Mouse (Mus musculus): ENCODE results near the gene Cnn2. TPM values are rescaled to one million over a fixed set of nuclear protein-coding genes. Genes with fewer than 3 reads are reported as not detected.

Gene Cnn2
- total RNA-seq (2018; cell fraction: chromatin; rRNA removed): 10 to 100 TPM in 1 of 26 experiments, 1 to 10 TPM in 15, under 1 TPM in 10; 0.44 to 23.6 (median 1.4) TPM
- total RNA-seq (2018; cell fraction: cytosol; rRNA removed): 1 to 10 TPM; 2.0 to 8.6 (median 4.4) TPM
- total RNA-seq (2018; cell fraction: nucleus; rRNA removed): 1 to 10 TPM in 24 of 26 experiments, under 1 TPM in 2; 0.29 to 5.9 (median 2.2) TPM
- 4.0 to 9.8 TPM (median 4.7 TPM) in 3 replicates for polyA plus RNA-seq (2018)

DNA sequence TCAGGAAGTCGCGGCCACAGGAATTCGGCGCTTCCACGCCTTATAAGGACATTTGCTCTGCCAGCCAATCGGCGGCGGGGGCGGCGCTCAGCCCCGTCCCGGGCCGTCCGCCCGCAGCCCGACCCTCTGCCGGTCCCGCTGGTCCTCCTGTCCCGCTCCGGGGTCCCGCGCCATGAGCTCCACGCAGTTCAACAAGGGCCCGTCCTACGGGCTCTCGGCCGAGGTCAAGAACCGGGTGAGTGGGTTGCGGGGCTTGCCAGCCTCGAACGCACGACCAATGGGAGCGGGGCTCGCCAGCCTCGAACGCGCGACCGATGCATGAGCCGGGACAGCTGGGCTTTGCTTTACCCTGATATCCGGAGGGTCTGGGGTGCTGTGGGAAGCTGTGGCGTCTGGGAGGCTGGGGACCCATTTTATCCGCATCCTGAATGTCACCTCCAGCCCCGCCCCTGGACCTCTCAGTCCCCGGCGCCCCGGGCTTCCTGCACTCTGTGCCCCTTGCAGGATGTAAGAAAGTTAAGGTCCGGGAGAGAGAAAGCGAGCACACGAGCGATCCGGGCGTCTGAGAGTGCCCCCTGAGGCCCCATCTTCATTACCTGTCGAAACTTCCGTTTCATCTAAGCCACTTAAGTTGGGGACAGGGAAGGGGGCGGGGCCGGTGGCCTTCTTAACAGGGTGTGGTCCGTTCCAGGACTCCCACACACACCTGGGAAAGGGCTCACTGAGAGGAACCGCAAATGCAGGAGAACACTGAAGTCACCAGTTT lies at the start of gene Cnn2:
Cnn2 (plus strand) TSS at position 79 of the 766 bp plus-strand sequence.
- 4% methylated on average over 59 of the region's 59 CpGs for WGBS (ENCODE audit: missing documents)
- Histone ChIP-seq H3K27ac (no peak within 1 kb of the TSS), H3K79me2 (ENCODE audit: inconsistent target) (peaks cover 1% of the 10 kb centered on the region), H3K4me3 (ENCODE audit: inconsistent target) (peak within 1 kb of the TSS; percentile 21; the same call in 1 of the 2 replicates), H3K36me3 (ENCODE audit: inconsistent target) (no peaks in the 10 kb centered on the region)

DNA sequence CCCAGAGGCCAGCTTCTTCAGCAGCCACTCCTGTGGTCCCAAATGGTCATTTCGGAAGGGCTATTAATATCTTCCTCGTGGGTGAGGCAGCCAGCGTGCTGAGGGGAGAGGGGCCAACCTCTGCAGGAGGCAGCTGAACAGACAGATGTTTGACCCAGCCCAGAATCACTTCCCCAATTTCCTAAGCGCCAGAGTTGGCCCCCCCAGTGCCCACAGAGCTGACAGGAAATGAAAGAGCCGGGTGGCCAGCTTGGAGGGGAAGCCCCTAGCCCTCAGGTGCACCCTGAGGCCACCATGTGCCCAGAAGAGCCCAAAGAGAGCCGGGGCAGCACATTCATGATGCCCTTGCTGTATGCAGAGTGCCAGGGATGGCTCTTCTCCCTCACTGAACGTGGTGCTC lies 47.6 kb upstream of the Cnn2 start:
- H3K4me3 ChIP-seq (ENCODE audit: inconsistent target): no peak overlapping the region
- peak overlapping the region; percentile 71 for H3K27ac ChIP-seq
- H3K79me2 ChIP-seq (ENCODE audit: inconsistent target): peaks cover 99% of the 10 kb centered on the region
- under 1% methylated on average over 7 of the region's 7 CpGs for WGBS (ENCODE audit: missing documents)
- H3K36me3 ChIP-seq (ENCODE audit: inconsistent target): no peaks in the 10 kb centered on the region

DNA sequence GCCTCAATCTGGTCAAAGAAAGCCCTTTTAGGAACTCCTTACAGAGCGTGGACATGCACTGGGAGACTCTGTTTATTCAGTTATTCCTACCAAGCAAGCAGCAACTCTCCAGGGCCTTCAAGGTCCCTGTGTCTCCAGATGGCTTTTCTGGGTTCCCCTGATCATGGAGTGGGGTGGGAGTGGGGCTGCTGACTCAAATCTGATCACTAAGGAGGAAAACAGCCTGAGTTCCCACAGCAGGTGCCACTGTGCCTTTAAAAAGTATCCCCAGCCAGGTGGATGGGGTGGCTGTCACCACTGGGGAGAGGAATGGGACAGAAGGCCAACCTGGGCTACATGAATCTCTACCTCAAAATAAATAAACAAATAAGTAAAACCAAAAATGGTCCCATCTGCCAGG lies 45.4 kb upstream of the Cnn2 start:
- H3K27ac ChIP-seq: no peak overlapping the region
- WGBS (ENCODE audit: missing documents): 91% methylated on average over 1 of the region's 1 CpGs
- no peaks in the 10 kb centered on the region; the same call in 1 of the 2 replicates for H3K36me3 ChIP-seq (ENCODE audit: inconsistent target)
- H3K79me2 ChIP-seq (ENCODE audit: inconsistent target): peaks cover 100% of the 10 kb centered on the region
- no peak overlapping the region for H3K4me3 ChIP-seq (ENCODE audit: inconsistent target)

DNA sequence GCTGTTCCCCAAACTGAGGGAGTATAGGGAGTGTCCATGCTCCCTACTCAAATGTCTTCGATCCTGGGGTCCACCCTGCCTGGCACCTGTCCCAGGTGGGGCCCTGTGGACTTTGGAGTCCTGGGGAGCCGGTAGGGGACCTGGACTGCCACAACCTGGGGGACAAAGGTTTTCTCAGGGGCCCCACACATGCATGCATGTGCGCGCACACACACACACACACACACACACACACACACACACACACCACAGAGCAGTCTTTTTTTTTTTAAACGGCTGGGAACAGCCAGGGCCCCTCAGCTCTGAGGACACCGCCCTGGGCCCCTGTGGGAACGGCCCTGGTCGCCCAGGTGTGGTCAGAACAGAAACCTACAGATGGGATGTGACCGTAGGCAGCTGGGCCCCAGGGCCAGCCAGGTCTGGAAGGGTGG lies 44.9 kb upstream of the Cnn2 start:
- H3K79me2 ChIP-seq (ENCODE audit: inconsistent target): peaks cover 95% of the 10 kb centered on the region; the same call in 1 of the 2 replicates
- H3K27ac ChIP-seq: no peak overlapping the region
- 76% methylated on average over 9 of the region's 9 CpGs for WGBS (ENCODE audit: missing documents)
- no peak overlapping the region for H3K4me3 ChIP-seq (ENCODE audit: inconsistent target)
- peaks cover 3% of the 10 kb centered on the region; the same call in 1 of the 2 replicates for H3K36me3 ChIP-seq (ENCODE audit: inconsistent target)

DNA sequence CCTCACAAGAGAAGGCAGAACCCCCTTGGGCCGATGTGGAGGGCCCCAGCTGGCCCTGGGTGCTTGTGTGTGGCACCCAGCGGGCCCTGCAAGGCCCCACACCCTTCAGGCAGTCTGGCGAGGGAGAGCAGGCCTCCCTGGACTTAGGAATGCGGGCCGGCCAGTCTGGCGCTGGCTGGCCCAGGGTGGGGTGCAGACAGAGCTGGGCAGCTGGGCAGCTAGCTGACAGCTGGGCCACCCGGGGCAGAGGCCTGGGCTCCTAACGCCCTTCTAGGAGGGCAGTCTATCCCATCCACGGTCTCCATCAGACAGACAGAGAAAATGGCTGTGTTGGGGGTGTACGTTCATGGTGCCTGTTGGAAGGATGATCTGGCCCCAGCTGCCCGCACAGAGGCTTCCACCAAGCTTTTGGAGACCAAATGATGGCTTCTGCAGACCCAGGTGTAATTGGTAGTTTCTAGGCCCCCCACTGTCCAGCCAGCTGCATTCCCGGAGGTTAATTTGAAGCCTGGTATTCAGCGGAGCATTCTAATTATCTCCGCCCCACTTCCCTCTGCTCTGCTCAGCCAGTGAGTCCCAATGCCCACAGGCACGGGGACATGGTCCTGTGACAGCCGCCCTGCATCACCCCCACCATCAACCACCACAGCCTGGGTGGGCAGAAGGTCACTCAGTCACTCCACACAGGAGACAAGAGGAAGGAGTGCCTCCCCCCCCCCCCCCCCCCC lies 42.7 kb upstream of the Cnn2 start:
- Histone ChIP-seq H3K79me2 (ENCODE audit: inconsistent target) (peaks cover 73% of the 10 kb centered on the region; the same call in 1 of the 2 replicates), H3K36me3 (ENCODE audit: inconsistent target) (peaks cover 20% of the 10 kb centered on the region; the same call in 1 of the 2 replicates), H3K4me3 (ENCODE audit: inconsistent target) (no peak overlapping the region), H3K27ac (peak overlapping the region; percentile 52)
- 86% methylated on average over 13 of the region's 16 CpGs for WGBS (ENCODE audit: missing documents)

DNA sequence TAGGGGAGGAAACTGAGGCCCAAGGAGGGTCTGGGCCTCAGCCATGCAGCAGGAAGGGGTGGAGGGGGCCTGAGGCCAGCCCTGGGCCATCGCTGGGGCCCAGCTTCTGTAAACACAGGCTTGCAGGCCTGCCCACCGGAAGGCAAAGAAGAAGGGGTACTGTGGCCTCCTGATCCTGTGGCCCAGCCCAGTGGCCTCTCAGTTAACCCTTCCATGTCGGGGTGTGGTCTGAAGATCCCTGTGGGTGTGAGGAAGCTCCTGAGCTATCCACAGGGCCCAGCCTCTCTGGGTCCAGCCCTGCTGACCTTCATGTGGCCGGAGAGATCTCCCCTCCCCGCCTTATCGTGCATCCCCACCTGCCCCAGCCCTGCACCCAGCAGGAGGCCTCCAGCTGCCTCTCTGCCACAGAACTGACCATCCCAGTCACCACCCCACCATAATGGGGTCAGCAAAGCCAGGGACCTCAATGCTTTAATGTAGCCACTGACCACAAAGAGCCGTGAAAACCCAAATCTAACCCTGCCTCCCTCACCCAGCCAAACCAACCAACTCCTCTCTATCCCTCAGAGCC lies 41.5 kb upstream of the Cnn2 start:
- H3K27ac ChIP-seq: peak overlapping the region; percentile 52
- H3K79me2 ChIP-seq (ENCODE audit: inconsistent target): peaks cover 61% of the 10 kb centered on the region; the same call in 1 of the 2 replicates
- WGBS (ENCODE audit: missing documents): 47% methylated on average over 7 of the region's 7 CpGs
- no peak overlapping the region for H3K4me3 ChIP-seq (ENCODE audit: inconsistent target)
- peaks cover 29% of the 10 kb centered on the region; the same call in 1 of the 2 replicates for H3K36me3 ChIP-seq (ENCODE audit: inconsistent target)

DNA sequence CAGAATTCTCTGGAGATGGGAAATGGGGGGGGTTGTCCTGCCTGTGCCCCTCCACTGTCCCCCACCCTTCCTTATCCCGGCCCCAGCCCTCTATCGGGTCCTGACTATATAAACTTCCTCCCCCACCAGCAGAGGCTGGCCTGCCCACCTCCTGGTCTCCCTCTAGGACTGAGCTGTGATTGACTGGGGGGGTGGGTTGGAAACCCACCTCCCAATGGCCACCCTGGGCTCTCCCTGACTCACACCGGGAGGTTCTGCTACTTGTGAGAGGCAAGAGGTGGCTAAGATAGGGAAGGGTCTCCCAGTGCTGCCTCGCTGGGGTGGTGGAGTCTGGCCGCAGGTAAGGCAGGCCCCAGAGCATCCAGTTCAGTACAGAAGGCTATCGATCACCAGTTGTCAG lies 40.9 kb upstream of the Cnn2 start:
- Histone ChIP-seq H3K4me3 (ENCODE audit: inconsistent target) (no peak overlapping the region), H3K79me2 (ENCODE audit: inconsistent target) (peaks cover 55% of the 10 kb centered on the region; the same call in 1 of the 2 replicates), H3K27ac (no peak overlapping the region), H3K36me3 (ENCODE audit: inconsistent target) (peaks cover 29% of the 10 kb centered on the region; the same call in 1 of the 2 replicates)
- 86% methylated on average over 6 of the region's 6 CpGs for WGBS (ENCODE audit: missing documents)

DNA sequence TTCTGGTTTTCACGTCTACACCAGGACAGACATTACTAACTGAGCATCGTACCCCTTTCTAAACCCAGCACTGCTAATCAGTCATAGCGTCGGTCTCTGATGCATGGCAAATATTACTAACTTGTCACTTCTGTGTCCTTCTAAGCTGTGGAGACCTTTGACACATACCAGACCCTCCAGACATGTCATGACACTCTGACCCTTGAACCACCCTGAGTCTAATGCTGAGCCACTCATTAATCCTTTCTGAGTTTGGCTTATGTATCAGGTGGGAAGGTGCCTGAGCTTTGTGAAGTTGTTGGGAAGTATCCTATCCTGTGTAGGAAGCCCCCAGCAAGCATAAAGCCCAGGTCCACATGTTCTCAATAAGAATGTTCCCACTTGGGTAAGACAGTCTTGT lies 38.5 kb upstream of the Cnn2 start:
- H3K79me2 ChIP-seq (ENCODE audit: inconsistent target): peaks cover 31% of the 10 kb centered on the region; the same call in 1 of the 2 replicates
- H3K4me3 ChIP-seq (ENCODE audit: inconsistent target): no peak overlapping the region
- H3K36me3 ChIP-seq (ENCODE audit: inconsistent target): peaks cover 29% of the 10 kb centered on the region; the same call in 1 of the 2 replicates
- no peak overlapping the region for H3K27ac ChIP-seq
- WGBS (ENCODE audit: missing documents): 95% methylated on average over 4 of the region's 4 CpGs

DNA sequence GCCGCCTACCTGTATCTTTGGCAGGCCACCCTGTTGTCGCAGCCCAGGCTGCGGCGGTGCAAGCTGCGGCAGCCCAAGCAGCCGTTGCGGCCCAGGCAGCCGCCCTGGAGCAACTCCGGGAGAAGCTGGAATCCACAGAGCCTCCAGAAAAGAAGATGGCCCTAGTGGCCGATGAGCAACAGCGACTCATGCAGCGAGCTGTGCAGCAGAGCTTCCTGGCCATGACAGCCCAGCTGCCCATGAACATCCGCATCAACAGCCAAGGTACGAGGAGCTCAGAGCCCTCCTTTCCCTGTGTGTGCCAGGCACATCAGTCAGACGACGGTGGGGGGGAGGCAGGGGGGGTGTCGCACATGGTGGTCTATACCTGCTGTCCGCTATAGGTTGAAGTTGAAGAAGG lies 37.7 kb upstream of the Cnn2 start:
- H3K36me3 ChIP-seq (ENCODE audit: inconsistent target): peaks cover 29% of the 10 kb centered on the region; the same call in 1 of the 2 replicates
- no peak overlapping the region for H3K4me3 ChIP-seq (ENCODE audit: inconsistent target)
- H3K79me2 ChIP-seq (ENCODE audit: inconsistent target): peaks cover 23% of the 10 kb centered on the region; the same call in 1 of the 2 replicates
- H3K27ac ChIP-seq: no peak overlapping the region
- 94% methylated on average over 16 of the region's 18 CpGs for WGBS (ENCODE audit: missing documents)

DNA sequence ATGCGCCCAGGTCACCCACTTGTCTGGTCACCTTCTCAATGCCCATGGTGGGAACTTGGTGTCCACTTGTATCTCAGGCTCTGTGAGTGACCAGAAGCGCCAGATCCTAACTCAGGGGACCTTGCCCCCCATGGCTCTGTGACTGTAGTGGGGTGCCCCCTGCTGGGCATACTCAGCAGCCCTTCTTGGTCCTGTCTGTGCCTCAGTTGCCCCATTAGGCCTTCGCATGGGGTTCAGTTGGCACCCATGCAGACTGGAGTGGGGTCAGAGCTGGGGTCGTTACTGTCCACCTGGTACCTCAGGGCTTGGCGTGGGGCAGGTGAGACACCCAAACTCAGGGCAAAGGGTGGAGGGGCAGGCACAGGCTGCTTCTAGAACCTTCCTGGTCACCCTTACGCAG lies 34.4 kb upstream of the Cnn2 start:
- 77% methylated on average over 6 of the region's 6 CpGs for WGBS (ENCODE audit: missing documents)
- Histone ChIP-seq H3K36me3 (ENCODE audit: inconsistent target) (peaks cover 21% of the 10 kb centered on the region; the same call in 1 of the 2 replicates), H3K79me2 (ENCODE audit: inconsistent target) (no peaks in the 10 kb centered on the region), H3K4me3 (ENCODE audit: inconsistent target) (no peak overlapping the region), H3K27ac (no peak overlapping the region)

DNA sequence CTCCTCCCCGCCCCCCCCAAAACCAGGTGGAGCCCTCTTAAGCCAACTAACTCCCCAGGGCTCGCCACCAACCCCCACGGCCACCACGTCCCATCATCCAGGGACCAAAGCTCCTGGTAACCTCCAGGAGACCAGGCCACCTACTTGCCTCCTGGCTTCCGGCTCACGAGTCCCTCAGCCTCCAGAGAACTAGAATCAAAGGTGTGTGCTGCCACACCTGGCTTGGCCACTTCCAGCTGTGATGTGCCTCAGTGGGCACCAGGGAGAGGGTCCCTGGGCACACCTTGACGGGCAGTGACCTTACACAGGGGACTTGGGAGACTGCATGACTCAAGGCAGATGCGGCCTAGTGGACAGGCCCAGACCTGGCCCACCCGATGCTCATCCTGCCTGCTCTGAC lies 32.7 kb upstream of the Cnn2 start:
- H3K79me2 ChIP-seq (ENCODE audit: inconsistent target): no peaks in the 10 kb centered on the region
- 85% methylated on average over 9 of the region's 9 CpGs for WGBS (ENCODE audit: missing documents)
- no peak overlapping the region for H3K4me3 ChIP-seq (ENCODE audit: inconsistent target)
- H3K36me3 ChIP-seq (ENCODE audit: inconsistent target): peaks cover 9% of the 10 kb centered on the region; the same call in 1 of the 2 replicates
- H3K27ac ChIP-seq: no peak overlapping the region

DNA sequence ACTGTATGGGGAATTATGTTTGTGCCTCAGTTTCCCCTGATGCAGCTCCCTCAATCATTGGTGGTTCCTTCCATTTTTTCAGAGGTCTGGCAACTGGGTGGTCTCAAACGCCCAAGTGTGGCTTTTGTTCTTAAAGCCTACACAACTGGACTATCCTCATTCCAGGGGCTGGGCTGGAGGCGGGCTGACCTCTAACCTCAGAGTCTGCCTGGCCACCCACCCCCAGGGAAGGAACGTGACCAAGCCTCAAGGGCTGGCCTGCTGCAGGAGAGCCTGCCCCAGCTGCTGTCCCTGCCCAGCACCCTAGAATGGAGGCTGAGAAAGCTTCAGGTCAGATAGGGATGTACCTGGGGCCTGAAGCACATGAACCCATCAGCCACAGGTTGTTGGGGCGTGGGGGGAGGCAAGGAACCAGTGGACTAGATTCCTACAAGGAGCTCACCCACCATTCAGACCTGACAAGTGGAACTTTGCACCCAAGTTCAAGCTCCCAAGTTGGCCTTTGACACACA lies 31.7 kb upstream of the Cnn2 start:
- 0 out of 2 replicates have a peak, but pooled peaks cover under 1% of the 10 kb centered on the region for H3K79me2 ChIP-seq (ENCODE audit: inconsistent target)
- H3K36me3 ChIP-seq (ENCODE audit: inconsistent target): no peaks in the 10 kb centered on the region; the same call in 1 of the 2 replicates
- no peak overlapping the region for H3K27ac ChIP-seq
- WGBS (ENCODE audit: missing documents): 96% methylated on average over 4 of the region's 4 CpGs
- no peak overlapping the region for H3K4me3 ChIP-seq (ENCODE audit: inconsistent target)

DNA sequence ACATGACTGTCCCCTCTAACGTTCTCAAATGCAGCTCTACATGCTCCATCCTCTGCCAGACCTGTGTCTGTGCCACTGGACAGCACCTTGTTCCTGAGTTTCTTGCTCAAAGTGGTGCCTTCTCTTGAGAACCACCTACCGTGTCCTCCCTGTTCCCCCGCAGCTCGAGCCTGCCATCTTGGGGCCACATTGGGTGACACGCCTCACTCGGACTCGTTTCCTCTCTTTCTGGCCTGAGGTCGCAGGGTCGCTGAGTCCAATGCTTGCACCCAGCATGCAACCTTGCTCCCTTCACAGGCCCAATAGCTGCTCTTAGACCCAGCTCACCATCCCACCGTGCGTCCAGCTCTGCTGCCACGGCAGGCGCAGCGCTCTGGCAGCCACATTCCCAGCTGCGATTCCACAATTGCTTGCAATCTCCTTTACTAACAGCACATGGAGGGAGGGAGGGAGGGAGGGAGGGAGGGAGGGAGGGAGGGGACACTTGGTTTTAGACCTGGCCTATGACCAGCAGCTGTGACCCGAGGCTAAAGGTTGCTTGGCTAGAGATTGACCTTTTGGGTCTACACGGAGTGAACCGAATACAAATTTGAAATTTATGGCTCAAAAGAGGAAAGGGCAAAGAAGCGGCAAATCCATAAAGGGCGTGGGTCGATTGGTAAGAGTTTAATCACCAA lies 30.1 kb upstream of the Cnn2 start:
- peaks cover 7% of the 10 kb centered on the region; the same call in 1 of the 2 replicates for H3K36me3 ChIP-seq (ENCODE audit: inconsistent target)
- H3K27ac ChIP-seq: no peak overlapping the region
- peaks cover 17% of the 10 kb centered on the region for H3K79me2 ChIP-seq (ENCODE audit: inconsistent target)
- WGBS (ENCODE audit: missing documents): 26% methylated on average over 15 of the region's 21 CpGs
- H3K4me3 ChIP-seq (ENCODE audit: inconsistent target): no peak overlapping the region

Measured in macrophage (primary cell).